Mouse (Mus musculus) cortical plate, adult 2 months (tissue): ENCODE measurements around the gene Slc25a10.

ENCODE experiments used
- CTCF ChIP-seq: fragments of 200-500 bp; IDR thresholded peaks from 2 replicates; pipeline ENCODE4 v1.5.1; 2011; ENCODE audit warnings: mild to moderate bottlenecking, control low read depth, low read length; ENCODE audit not compliant: insufficient read depth; ENCODE audit errors: extremely low read depth
- POLR2A ChIP-seq: fragments of 200-500 bp; IDR thresholded peaks from 2 replicates; pipeline ENCODE4 v1.6.1; 2011; ENCODE audit warnings: mild to moderate bottlenecking, low read length, control low read depth; ENCODE audit not compliant: insufficient read depth; ENCODE audit errors: extremely low read depth

- TF ChIP-seq CTCF (no peak), POLR2A (no peak)
These were observed 8.3 kb downstream of the Slc25a10 start for GRCm38 (mm10) chr11:120499894-120500293.
